Mouse (Mus musculus): ENCODE data around the gene Pnpo. TPM values are rescaled to one million over a fixed set of nuclear protein-coding genes. Genes with fewer than 3 reads are reported as not detected.

Pnpo gene
- total RNA-seq, 1 experiment from 2014 or later = 20.6 TPM

DNA sequence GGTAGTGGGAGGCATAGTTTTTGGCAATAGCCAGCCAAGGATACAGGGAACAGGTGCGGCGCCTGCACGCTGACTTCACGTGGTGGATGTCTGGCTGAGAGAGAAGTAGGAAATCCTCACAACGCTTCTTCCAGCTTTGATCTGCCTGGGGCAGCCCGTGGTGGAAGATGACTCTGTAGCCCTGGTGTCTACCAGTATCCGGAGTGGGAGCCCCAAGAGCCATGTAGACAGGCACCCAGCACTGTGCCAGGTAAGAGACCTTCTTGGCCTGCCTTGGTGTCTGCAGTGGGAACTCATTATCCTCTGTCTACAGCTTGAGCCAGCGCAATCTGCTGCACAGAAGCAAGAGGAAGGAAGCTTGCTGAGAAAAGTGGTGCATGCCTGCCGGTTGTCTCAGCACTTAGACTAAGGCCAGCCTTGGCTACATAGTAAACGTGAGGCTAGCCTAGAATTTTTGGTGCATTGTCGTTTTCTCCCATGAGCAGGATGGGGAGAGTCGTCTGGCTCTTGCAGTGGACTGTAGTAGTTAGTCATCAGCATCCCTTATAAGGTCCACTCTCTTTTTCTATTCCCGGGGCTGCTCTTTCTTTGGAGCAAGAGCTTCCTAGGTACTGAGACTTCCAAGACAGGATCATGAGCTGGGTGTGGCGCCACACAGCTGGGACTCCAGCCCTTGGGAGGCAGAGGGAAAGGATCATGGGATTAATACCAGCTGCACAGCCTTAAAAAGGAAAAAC lies 1.2 kb upstream of the Pnpo start:
- no peak for ATAC-seq (replicated peaks; ENCODE audit: insufficient number of reproducible peaks, low FRiP score, low TSS enrichment, poor library complexity, severe bottlenecking)

DNA sequence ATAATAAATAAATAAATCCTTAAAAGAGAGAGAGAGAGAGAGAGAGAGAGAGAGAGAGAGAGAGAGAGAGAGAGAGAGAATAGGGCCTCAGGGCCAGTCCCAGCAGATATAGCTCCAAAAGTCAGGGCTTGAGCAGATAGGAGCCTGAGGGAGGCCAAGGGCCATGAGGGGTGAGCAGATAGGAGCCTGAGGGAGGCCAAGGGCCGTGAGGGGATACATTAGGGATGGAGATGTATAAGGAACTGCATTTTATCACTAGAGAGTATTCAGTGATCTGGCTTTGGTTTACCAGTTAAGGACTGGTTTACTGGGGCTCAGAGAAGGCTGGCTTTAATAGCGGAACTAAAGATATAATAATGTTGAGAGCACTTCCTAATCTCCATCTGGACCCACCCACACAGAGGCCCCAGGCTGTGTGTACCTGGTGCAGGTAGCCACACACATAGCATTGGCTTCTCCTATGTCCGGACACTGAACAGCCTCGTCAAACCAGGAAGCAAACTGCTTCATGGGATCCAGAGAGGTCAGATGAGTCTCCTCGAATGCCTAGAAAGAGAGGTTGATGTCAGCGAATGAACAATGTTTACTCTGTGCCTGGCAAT lies 1.7 kb downstream of the Pnpo start:
- ATAC-seq (replicated peaks; ENCODE audit: insufficient number of reproducible peaks, low FRiP score, low TSS enrichment, poor library complexity, severe bottlenecking) = no peak

DNA sequence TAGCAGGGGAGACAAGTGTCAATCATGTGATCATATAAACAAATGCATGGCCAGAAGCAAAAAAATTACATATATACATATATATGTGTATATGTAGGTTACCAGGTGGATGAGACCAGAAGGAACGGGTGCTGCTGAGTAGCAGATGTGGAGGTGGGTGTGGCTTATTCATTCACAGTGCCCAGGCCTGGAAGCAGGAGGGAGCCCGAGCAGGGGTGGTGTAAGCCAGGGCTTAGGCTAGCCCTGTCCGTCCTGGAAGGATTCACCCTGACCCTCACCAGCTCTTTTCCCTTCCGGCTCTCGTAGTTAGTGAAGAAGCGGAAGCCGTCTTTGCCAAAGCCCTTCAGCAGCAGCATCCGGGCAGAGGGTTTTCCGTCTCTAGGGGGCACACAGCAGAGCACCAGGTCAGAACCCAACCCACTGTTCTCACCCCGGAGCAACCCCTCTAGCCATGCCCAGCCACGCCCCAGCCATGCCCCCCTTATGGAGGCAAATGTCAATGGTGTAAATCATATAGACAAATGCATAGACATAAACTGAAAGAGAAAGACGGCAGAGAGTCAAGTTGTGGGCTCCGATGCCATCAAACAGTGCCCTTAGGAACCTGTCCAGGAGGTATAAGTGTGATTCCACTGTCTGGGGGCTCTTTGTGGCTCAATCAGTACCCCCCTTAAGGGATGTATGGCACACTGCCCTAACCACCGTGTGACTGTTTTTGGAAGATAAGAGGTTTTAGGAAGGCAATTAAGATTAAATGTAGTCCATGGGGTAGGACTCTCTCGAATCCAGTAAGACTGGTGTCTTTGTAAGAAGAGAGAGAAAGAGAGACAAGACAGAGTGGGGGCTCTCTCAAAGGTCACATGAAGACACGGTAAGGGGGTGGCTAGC lies 3.0 kb downstream of the Pnpo start:
- no peak for ATAC-seq (replicated peaks; ENCODE audit: insufficient number of reproducible peaks, low FRiP score, low TSS enrichment, poor library complexity, severe bottlenecking)

DNA sequence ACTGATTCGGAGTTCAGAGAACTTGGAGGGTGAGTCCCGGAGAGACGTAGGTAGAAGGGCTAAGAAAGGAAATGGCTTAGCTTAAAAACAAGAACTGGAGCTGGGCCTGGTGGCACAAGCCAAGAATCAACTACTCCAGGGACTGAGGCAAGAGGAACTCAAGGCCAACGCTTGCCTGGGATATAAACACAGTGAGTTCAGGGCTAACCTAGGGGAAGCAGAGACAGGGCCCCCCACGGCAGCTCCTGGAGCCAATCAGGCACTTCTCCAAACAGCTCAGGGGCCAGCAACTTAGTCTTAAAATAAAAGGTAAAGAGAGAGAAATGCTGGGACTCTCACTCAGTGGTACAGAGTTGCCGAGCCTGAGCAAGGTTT lies 5.4 kb downstream of the Pnpo start:
- no peak for ATAC-seq (replicated peaks; ENCODE audit: insufficient number of reproducible peaks, low FRiP score, low TSS enrichment, poor library complexity, severe bottlenecking)

DNA sequence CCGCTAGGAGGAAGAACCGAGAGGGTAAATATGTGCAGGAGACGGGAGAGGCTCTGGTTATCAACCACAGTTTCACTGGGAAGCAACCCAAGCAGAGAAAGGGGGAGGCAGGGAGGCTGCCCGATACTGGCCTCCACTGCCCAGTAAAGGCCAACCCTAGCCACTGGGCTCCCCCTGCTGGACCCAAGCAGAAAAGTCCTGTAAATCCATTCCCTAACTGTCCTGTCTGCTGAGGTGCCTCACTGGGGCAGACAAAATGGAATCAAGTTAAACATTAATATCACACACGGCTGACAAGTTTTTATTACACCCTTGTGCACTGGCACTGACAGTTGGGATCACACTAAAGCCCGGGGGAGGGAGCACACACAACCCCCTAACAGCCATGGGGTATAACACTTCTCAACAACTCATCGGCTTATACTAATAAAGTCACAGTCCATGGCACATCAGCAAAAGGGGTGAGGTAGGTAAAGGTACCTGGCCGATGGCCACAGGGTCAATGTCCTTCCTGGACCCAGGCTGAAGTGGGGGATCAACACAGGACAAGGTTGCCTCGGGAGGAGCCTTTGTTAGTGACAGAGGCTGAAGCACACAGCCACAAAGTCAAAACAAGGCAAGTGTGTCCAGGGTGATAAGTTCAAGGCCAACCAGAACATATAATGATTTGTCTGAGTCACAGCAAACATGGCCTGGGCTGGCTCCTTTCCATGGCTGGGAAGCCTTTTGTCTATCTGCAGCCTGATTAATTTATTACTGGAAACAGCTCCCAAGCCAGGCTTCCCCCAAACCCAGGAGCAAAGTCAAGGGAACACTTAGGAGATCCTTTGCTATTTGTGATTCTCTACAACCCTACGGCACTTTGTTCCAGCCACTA lies 6.0 kb downstream of the Pnpo start:
- peak; percentile 74 for ATAC-seq (replicated peaks; ENCODE audit: insufficient number of reproducible peaks, low FRiP score, low TSS enrichment, poor library complexity, severe bottlenecking)

DNA sequence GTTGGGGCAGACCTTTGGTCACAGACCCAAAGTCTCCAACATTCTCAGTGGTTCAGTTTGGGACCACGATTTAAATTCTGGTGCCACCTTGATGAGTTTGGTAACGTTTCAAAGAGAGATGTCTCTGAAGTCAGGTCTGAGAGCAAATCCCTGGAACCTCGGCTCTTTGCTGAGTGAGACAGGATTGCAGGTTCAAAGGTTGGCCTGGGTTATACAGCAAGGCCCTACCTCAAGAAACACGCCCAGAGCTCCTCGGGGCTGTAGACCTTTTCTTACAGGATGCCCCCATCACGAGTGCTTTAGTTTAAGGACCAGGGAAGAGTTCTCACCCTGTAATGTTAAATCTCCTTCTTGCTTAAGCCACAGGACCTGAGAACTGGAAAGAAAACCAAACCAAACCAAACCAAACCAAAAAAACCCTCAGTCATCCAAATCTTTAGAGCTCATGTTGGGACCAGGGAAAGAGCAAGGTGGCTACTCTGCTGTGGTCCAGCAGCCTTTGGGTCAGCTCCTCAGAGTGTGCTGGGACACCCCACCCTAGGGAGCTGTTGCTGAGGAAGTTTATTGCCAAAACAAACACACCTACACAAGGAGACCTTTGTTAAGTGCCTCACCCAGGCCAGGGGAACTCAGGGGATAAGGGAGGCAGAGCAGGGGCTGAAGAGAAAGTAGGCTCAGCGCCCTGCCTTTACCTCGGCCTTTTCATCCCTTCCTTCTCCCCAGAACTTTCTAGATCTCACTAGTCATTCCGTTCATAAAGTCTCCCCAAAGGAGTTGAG lies 7.7 kb downstream of the Pnpo start:
- ATAC-seq (replicated peaks; ENCODE audit: insufficient number of reproducible peaks, low FRiP score, low TSS enrichment, poor library complexity, severe bottlenecking) = no peak

DNA sequence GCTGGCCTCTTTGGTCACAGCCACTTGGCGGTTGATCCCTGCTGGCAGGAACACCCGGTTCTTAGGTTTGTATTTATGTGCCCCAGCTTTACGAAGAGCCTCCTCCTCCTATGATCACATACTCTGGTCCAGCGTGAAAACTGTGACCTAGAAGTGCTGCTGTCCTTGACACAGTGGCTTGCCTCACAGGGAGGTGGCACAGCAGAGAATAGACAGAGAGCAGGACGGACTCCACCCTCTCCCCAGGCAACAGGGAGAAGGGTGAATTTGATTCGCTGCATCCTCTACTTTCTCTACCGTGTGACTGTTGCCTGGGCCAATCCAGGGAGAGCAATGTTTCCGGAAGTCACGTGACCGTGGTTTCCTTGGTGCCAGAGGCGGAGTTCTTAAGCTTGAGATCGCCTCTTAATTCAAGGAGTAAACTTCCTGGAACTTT lies 8.8 kb downstream of the Pnpo start:
- ATAC-seq (replicated peaks; ENCODE audit: insufficient number of reproducible peaks, low FRiP score, low TSS enrichment, poor library complexity, severe bottlenecking) = peak; percentile 95

DNA sequence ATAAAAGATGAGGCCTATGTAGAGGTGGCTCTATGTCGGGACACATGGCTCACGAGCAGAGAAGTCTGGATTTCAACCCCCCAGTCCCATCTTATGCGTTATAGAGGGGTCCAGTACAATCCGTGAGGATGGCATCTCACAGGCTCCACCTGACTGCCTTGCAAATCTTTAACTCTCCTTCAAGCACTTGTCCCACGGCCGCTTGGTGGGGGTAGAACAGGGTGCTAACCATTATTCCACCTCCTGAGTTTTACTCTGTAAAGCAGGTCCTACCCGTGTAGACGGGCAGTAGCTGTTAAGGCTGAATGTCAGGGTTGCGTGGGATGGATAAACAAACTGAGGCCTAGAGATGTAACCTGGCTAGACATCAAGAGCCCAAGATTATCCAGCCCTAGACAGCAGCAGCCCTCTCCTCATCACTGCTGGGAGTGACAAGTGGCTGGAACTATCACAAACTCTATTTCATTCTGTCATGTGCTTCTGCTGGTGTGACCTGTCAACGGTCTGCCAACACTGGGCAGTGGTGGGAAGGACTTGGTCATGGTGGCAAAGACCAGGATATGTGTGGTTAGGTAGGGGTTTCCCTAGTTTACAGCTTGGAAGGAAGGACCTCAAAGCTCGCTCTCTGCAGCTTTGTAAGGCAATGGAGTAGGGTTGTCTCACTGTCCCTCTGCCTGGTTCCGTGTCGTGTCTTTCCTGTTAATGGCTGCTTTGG lies 10.1 kb downstream of the Pnpo start:
- ATAC-seq (replicated peaks; ENCODE audit: insufficient number of reproducible peaks, low FRiP score, low TSS enrichment, poor library complexity, severe bottlenecking) = no peak

DNA sequence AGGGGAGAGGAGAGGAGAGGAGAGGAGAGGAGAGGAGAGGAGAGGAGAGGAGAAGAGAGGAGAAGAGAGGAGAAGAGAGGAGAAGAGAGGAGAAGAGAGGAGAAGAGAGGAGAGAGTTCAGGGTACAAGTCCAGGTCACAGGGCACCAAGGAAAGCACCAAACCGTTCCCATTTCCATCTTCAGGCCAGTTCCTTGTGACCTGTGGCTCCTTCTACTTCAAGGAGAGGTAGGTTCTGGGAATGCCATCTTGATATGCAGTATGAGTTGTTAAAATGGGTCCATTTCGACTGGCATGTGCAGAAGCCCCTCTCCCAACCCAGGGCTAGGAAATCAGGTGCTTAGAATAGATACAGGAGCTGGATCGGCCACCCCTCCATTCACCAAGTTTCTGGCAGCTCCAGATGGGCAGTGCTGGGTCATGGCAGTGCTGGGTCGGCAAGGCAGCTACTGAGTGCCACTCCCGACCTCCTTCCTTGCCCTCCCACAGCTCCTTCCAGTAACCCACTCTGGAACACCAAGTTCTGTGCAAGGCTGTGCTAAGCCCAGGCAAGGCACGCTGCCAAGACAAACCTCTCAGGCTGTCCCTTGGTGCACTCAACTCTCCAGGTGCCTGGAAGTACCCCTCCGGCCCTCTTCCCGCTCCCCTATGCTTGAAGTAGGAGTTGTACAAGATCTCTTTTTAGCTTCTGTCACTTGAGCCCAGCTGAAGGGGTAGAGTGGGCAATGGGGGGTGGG lies 12.3 kb downstream of the Pnpo start:
- no peak for ATAC-seq (replicated peaks; ENCODE audit: insufficient number of reproducible peaks, low FRiP score, low TSS enrichment, poor library complexity, severe bottlenecking)

DNA sequence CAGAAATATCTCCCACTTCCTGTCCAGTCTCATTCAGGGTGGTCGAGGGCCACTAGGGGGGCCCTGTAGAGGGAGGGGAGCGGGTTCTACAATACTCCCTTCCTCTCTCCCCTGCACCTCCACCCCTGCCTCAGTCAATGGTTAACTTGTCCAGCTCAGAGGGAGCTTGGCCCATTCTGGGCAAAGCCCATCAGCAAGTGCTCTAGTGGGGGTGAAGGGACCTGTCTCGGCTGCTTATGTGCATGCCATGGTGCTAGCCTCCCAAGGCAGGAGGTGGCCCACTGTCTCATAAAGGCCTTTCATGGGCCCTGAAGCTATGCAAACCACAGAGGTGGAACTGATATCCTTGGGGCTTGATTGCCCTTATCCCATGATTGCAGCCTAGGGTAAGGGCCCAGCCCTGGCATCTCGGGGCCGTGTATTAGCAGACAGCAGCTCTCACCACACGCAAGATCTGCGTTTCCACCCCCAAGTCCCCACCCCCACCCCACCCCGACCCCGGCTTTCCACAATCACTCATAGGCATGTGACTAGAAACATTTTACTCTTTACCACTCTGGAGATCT lies 13.9 kb downstream of the Pnpo start:
- no peak for ATAC-seq (replicated peaks; ENCODE audit: insufficient number of reproducible peaks, low FRiP score, low TSS enrichment, poor library complexity, severe bottlenecking)

DNA sequence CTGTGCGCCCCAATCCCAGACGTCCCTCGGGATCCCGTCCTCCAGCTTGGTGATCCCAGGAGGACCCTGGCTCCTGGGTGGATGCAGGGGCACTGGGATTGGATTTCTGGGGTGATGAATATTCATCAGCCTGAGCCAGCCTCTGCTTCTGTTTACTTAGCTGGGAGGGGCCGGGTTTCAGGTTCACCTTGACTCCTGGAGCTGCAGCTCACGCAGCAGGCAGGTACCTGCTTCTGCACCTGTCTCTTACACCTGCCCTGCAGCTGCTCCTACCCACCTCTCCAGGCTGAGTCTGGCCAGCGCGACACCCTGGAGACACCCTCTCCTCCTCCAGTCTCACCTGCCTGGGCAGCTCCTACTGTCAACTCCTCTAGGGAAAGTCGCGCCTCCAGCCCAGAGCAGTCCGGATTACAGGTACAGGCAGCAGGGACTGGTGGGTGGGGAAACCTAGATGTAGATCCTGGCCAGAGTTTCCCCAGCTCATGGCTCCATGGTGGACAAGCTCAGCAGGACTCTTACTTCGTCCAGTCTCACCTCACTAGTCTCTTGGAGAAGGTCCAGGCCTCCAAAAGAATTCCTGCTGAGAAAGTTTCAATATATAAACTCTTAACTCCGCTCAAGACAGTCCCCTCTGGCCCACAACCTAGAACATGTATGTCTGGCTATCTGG lies 14.6 kb downstream of the Pnpo start:
- ATAC-seq (replicated peaks; ENCODE audit: insufficient number of reproducible peaks, low FRiP score, low TSS enrichment, poor library complexity, severe bottlenecking) = no peak

DNA sequence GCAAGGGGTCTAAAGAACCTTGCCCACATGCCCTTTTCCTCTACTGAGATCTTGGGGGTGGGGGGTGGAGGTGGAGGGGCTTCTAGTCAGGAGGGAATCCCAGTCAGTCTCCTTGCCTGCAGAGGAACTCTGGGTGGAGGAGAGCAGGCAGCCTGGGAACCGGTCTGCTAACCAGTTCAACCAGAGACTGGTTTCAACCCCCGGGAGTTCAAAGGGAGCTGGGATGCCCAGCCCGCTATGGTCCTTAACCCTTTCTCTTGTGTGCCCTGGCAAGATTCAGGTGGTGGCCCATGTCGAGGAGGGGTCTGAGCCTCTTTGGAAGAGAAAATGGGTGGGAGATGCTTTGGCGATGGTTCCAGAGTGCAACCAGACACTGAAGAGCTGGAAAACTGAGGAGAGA lies 15.1 kb downstream of the Pnpo start:
- no peak for ATAC-seq (replicated peaks; ENCODE audit: insufficient number of reproducible peaks, low FRiP score, low TSS enrichment, poor library complexity, severe bottlenecking)

DNA sequence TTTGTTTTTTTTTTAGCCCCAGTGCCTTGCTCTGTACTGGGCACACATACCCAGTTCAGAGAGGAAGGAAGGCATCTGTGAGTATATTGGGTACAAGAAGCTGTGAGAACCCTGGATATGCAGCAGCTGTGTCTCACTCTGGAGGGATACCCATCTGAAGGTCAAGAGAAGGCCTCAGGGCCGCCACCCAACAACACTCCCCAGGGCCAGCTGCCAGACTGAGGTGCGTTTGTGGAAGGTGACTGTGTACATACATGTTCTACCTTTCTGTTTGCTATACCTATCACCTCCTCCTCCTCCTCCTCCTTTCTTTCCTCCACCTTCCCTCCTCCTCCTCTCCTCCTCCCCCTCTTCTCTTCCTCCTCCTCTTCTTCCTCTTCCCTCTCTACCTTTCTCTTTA lies 15.7 kb downstream of the Pnpo start, which contains the start of gene Prr15l:
TSS of gene Prr15l (plus strand) at position 17 of the 400 bp plus-strand sequence.
- ATAC-seq (replicated peaks; ENCODE audit: insufficient number of reproducible peaks, low FRiP score, low TSS enrichment, poor library complexity, severe bottlenecking) = no peak

DNA sequence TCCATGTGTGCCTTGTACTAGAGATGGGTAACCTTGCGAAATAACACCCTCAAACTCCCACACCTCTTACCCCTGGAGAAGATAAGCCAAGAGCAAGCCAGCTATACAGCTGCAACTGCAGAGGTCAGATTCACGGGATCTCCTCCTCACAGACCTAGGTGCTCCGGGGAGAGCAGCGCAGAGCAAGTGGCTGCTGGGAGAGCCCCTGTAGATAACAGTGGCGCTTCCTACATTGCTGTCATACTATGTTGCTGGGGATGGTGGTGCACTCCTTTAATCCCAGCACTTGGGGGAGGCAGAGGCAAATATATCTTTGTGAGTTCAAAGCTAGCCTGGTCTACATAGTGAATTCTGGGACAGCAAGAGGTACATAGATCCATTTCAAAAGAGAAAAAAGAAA lies 17.2 kb downstream of the Pnpo start:
- no peak for ATAC-seq (replicated peaks; ENCODE audit: insufficient number of reproducible peaks, low FRiP score, low TSS enrichment, poor library complexity, severe bottlenecking)

DNA sequence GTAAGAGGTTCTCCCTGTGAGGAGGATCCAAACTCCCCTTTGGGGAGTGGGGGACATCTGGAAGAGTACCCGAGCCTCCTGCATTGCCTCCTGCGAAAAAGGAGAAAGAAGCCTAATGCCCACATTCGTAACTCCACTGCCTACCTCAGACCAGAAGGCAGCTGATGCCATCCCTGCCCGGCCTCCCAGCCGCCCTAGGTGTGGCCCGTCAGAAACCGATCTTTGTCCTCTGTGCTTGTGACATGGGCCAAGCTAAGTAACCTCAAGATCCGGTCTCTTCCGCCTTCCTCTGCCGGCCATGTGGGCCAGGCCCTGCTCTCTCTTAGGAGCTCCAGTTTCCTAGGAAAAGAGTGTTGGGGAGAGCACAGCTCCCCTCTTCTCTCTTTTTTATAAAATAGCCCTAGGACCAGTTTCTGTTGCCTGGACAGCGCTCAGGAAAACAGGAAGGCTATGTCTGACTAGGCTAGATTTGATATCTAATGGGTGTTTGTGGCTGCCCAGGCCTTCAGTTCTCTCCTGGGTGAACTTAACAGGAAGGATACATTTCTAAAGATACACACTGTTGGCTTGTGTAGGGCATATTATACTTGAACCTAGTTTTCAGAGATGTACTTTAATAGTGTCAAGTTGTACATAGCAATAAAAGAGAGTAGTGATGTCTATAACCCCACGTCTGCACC lies 18.2 kb downstream of the Pnpo start:
- peak; percentile 91 for ATAC-seq (replicated peaks; ENCODE audit: insufficient number of reproducible peaks, low FRiP score, low TSS enrichment, poor library complexity, severe bottlenecking)

All from monocyte, adult 5-6 weeks (primary cell).